Mouse (Mus musculus) T-cell, adult 2 months (primary cell): ENCODE measurements around the gene Grifin.

ENCODE experiments used
- DNase-seq: peaks from one replicate; pipeline ENCODE4 v3.0.0; 2022; ENCODE audit warnings: low spot score

Gene Grifin

GRCm38 (mm10) chr5:140564896-140565295 is at the start of gene Grifin:
Gene Grifin (minus strand): TSS chr5:140565071.
- no peak for DNase-seq

- DNase-seq, result no peak
Measured at GRCm38 (mm10) chr5:140614141-140614540, 49.3 kb upstream of the Grifin start.

- no peak for DNase-seq
Measured at GRCm38 (mm10) chr5:140612191-140612590, 47.3 kb upstream of the Grifin start.

- peak; percentile 21 for DNase-seq
Measured at GRCm38 (mm10) chr5:140611611-140612185, 46.8 kb upstream of the Grifin start.

- no peak for DNase-seq
Measured at GRCm38 (mm10) chr5:140611021-140611583, 46.2 kb upstream of the Grifin start.

- DNase-seq, result peak; percentile 23
Measured at GRCm38 (mm10) chr5:140610273-140611011, 45.6 kb upstream of the Grifin start.

GRCm38 (mm10) chr5:140609511-140610272 is 44.8 kb upstream of the Grifin start:
- DNase-seq, result peak; percentile 73

- no peak for DNase-seq
Measured at GRCm38 (mm10) chr5:140608634-140609015, 43.8 kb upstream of the Grifin start.

GRCm38 (mm10) chr5:140607836-140608633 is 43.2 kb upstream of the Grifin start:
- peak; percentile 45 for DNase-seq

- peak; percentile 81 for DNase-seq
Measured at GRCm38 (mm10) chr5:140607001-140607835, 42.3 kb upstream of the Grifin start, which contains the start of gene Lfng. Gene Lfng (plus strand): TSS chr5:140607320.

- peak; percentile 26 for DNase-seq
Measured at GRCm38 (mm10) chr5:140606386-140606785, 41.5 kb upstream of the Grifin start.

GRCm38 (mm10) chr5:140605228-140605627 is 40.4 kb upstream of the Grifin start:
- no peak for DNase-seq

- no peak for DNase-seq
Measured at GRCm38 (mm10) chr5:140604386-140604785, 39.5 kb upstream of the Grifin start.

- DNase-seq, result no peak
Measured at GRCm38 (mm10) chr5:140602540-140602939, 37.7 kb upstream of the Grifin start.

- DNase-seq, result no peak
Measured at GRCm38 (mm10) chr5:140601712-140602111, 36.8 kb upstream of the Grifin start.

- DNase-seq, result no peak
Measured at GRCm38 (mm10) chr5:140599939-140600338, 35.1 kb upstream of the Grifin start.

- DNase-seq, result peak; percentile 40
Measured at GRCm38 (mm10) chr5:140597787-140598186, 32.9 kb upstream of the Grifin start.

GRCm38 (mm10) chr5:140596927-140597588 is 32.2 kb upstream of the Grifin start:
- peak; percentile 89 for DNase-seq

GRCm38 (mm10) chr5:140596426-140596825 is 31.6 kb upstream of the Grifin start:
- peak; percentile 77 for DNase-seq

- no peak for DNase-seq
Measured at GRCm38 (mm10) chr5:140594846-140595245, 30.0 kb upstream of the Grifin start.
